ENCODE assay signal across 19 mouse cellular contexts in genomic region chr2:84316185-84316805, GRCm38 (mm10).
"Had no signal": no experiment of that assay in that cellular context is flagged by ENCODE, and none has a peak within 500 bp of the region (broad histone marks: within the 10 kb centered on the region; RNA-seq: fewer than 3 reads in every experiment).

No protein-coding gene starts in this region.

- H3K4me3 ChIP-seq: layer of hippocampus, adult 2 months; limb, embryonic 10.5 days; limb, embryonic 13.5 days; megakaryocyte, embryonic 14.5 days; midbrain, embryonic 10.5 days; midbrain, embryonic 13.5 days; myocyte; neural tube, embryonic 13.5 days had no signal

- DNase-seq: kidney, adult 18-20 months; kidney, adult 9 months; kidney, postnatal 14 days; kidney, postnatal 4 days; layer of hippocampus, adult 9-11 months; lung, postnatal 36 days; retina, postnatal 1 day; right cerebral cortex, postnatal 25 days; thymus, adult 18-20 months; thymus, postnatal 36 days had no signal

- H3K9me3 ChIP-seq: limb, embryonic 10.5 days; limb, embryonic 13.5 days; megakaryocyte, embryonic 14.5 days; midbrain, embryonic 10.5 days; midbrain, embryonic 13.5 days; neural tube, embryonic 13.5 days had no signal

- H3K27me3 ChIP-seq: limb, embryonic 13.5 days; megakaryocyte, embryonic 14.5 days; midbrain, embryonic 13.5 days; neural tube, embryonic 13.5 days had no signal

- H3K36me3 ChIP-seq: limb, embryonic 10.5 days; limb, embryonic 13.5 days; midbrain, embryonic 10.5 days; midbrain, embryonic 13.5 days; neural tube, embryonic 13.5 days had no signal

- H3K4me2 ChIP-seq: limb, embryonic 13.5 days; midbrain, embryonic 13.5 days; neural tube, embryonic 13.5 days had no signal

- H3K4me1 ChIP-seq: limb, embryonic 10.5 days; limb, embryonic 13.5 days; midbrain, embryonic 10.5 days; midbrain, embryonic 13.5 days; neural tube, embryonic 13.5 days had no signal

- H3K27ac ChIP-seq: layer of hippocampus, adult 2 months; limb, embryonic 10.5 days; limb, embryonic 13.5 days; midbrain, embryonic 10.5 days; midbrain, embryonic 13.5 days; neural tube, embryonic 13.5 days had no signal

- ATAC-seq: midbrain, embryonic 13.5 days; midbrain, embryonic 16.5 days had no signal

- H3K9ac ChIP-seq: limb, embryonic 13.5 days; midbrain, embryonic 13.5 days; neural tube, embryonic 13.5 days had no signal
